Mouse (Mus musculus) embryonic facial prominence, embryonic 11.5 days (tissue): ENCODE data around the gene Abi3. TPM values are rescaled to one million over a fixed set of nuclear protein-coding genes. Genes with fewer than 3 reads are reported as not detected.
A peak's percentile ranks its signal among the peaks of the same experiment; 100 is the strongest.

Experiments used
- ATAC-seq: fragments of 200-750 bp; cut with Nextera tagmentation; replicated peaks from 2 replicates; pipeline ENCODE4 v1.8.0; 2017; ENCODE audit warnings: low read depth; ENCODE audit not compliant: insufficient number of reproducible peaks, low FRiP score, low TSS enrichment
- DNase-seq: peaks from one replicate; pipeline ENCODE4 v3.0.0-alpha.2; 2015; ENCODE audit warnings: low spot score
- H3K27ac ChIP-seq: fragments of 300-500 bp; sonication (generic); replicated peaks from 2 replicates; pipeline ENCODE4 v1.5.1; 2014; ENCODE audit warnings: mild to moderate bottlenecking, low read depth, low read length, control low read depth
- H3K27me3 ChIP-seq: fragments of 300-500 bp; sonication (generic); 2 replicates; pipeline ENCODE4 v1.6.1; 2014; ENCODE audit warnings: mild to moderate bottlenecking, low read length, moderate library complexity, mixed read lengths; ENCODE audit not compliant: control insufficient read depth, insufficient read depth
- H3K36me3 ChIP-seq: fragments of 300-500 bp; sonication (generic); replicated peaks from 2 replicates; pipeline ENCODE4 v1.6.1; 2014; ENCODE audit warnings: low read depth, mild to moderate bottlenecking, low read length, moderate library complexity, mixed read lengths; ENCODE audit not compliant: control insufficient read depth, insufficient read depth
- H3K4me1 ChIP-seq: fragments of 300-500 bp; sonication (generic); 2 replicates; pipeline ENCODE4 v1.6.1; 2014; ENCODE audit warnings: low read length, mixed read lengths; ENCODE audit not compliant: control insufficient read depth, insufficient read depth
- H3K4me2 ChIP-seq: fragments of 300-500 bp; sonication (generic); 2 replicates; pipeline ENCODE4 v1.6.1; 2014; ENCODE audit warnings: low read depth, mild to moderate bottlenecking, control low read depth, low read length, moderate library complexity
- H3K4me3 ChIP-seq: fragments of 300-500 bp; sonication (generic); 2 replicates; pipeline ENCODE4 v1.5.1; 2014; ENCODE audit warnings: low read depth, low read length, control low read depth
- H3K9ac ChIP-seq: fragments of 300-500 bp; sonication (generic); replicated peaks from 2 replicates; pipeline ENCODE4 v1.6.1; 2014; ENCODE audit warnings: mild to moderate bottlenecking, control low read depth, low read length
- H3K9me3 ChIP-seq: fragments of 300-500 bp; sonication (generic); replicated peaks from 2 replicates; pipeline ENCODE4 v1.6.1; 2016; ENCODE audit warnings: mild to moderate bottlenecking, low read length, inconsistent platforms, mixed read lengths; ENCODE audit not compliant: control insufficient read depth
- WGBS: fragments of 180-500 bp; shearing (Covaris S2); extraction: QIAGEN DNeasy Blood & Tissue Kit; methylation state at CpG from one replicate; pipeline ENCODE4 v1.1.7; 2014; 5-methylcytosine and 5-hydroxymethylcytosine counted together
- polyA plus RNA-seq: library from polyadenylated mRNA; unstranded; fragments of >200 nt; fragmentation: Nextera tagmentation; extraction: Ambion mirVana; gene quantifications from 2 replicates; pipeline ENCODE4 v1.2.1, GENCODE M21; 2014

Gene Abi3
- polyA plus RNA-seq, 1 experiment from 2014 or later = 2.4 TPM

DNA sequence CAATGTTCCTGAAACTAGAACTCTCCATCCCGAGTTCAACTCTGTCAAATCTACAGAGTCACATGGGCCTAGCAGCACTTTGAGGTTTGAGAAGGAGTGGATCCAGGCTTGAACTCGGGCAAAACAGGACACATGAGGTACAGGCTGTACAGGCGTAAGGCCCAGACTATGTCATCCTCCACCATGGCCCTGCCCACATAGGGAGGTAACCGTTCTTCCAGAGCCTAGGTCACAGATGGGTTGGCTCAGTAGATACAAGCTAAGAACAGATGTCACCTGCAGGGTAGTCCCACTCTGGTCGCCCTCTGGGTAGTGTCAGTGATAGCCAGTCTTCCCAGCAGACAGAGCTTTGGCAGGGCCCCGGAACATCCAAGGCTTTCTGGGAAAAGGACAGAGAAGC lies 55.8 kb downstream of the Abi3 start:
- H3K27me3 ChIP-seq = no peaks in the 10 kb centered on the region
- H3K4me2 ChIP-seq = no peak overlapping the region
- H3K9me3 ChIP-seq = no peaks in the 10 kb centered on the region
- H3K9ac ChIP-seq = no peak overlapping the region
- no peaks in the 10 kb centered on the region for H3K36me3 ChIP-seq
- ATAC-seq = no peak
- no peak overlapping the region for H3K27ac ChIP-seq
- no peak for DNase-seq
- H3K4me3 ChIP-seq = no peak overlapping the region
- H3K4me1 ChIP-seq = no peaks in the 10 kb centered on the region
- 90% methylated on average over 6 of the region's 6 CpGs for WGBS

- no peak overlapping the region for H3K27ac ChIP-seq
- H3K4me2 ChIP-seq = no peak overlapping the region
- H3K36me3 ChIP-seq = no peaks in the 10 kb centered on the region
- H3K9me3 ChIP-seq = no peaks in the 10 kb centered on the region
- no peak overlapping the region for H3K9ac ChIP-seq
- no peak for ATAC-seq
- H3K27me3 ChIP-seq = no peaks in the 10 kb centered on the region
- peak; percentile 38 for DNase-seq
- H3K4me3 ChIP-seq = no peak overlapping the region
- no peaks in the 10 kb centered on the region for H3K4me1 ChIP-seq
- whole genome bisulfite sequencing = 92% methylated on average over 4 of the region's 4 CpGs
These were observed 56.6 kb downstream of the Abi3 start for GRCm38 (mm10) chr11:95785675-95786074.

DNA sequence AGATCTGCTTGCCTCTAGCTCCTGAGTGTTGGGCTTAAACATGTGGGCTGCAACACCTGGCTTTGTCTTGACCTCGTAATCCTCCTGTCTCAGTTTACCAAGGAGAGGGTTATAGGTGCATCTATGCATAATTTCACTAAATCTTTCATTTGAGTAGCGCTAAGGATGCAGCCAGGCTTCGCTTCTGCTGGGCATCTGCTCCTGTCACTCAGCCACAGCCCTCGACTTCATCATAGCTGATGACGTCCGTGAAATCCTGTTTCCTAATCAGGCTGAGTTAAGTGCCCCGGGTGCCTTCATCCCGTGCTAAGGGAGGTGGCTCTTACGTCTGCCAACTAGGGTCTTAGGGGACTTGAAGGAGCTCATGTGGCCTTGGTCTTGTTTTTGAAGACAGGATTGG lies 58.3 kb downstream of the Abi3 start:
- Histone ChIP-seq H3K9me3 (no peaks in the 10 kb centered on the region), H3K36me3 (no peaks in the 10 kb centered on the region), H3K27ac (no peak overlapping the region), H3K4me1 (no peaks in the 10 kb centered on the region), H3K4me2 (no peak overlapping the region), H3K4me3 (no peak overlapping the region), H3K27me3 (no peaks in the 10 kb centered on the region), H3K9ac (no peak overlapping the region)
- DNase-seq = no peak
- no peak for ATAC-seq
- WGBS = 86% methylated on average over 9 of the region's 9 CpGs

- Histone ChIP-seq H3K27ac (no peak overlapping the region), H3K9ac (no peak overlapping the region), H3K36me3 (no peaks in the 10 kb centered on the region), H3K4me3 (no peak overlapping the region), H3K27me3 (no peaks in the 10 kb centered on the region), H3K4me2 (no peak overlapping the region), H3K9me3 (no peaks in the 10 kb centered on the region), H3K4me1 (no peaks in the 10 kb centered on the region)
- 78% methylated on average over 4 of the region's 4 CpGs for WGBS
- DNase-seq (no peak), ATAC-seq (no peak)
These were observed 58.8 kb downstream of the Abi3 start for GRCm38 (mm10) chr11:95783457-95783856.

DNA sequence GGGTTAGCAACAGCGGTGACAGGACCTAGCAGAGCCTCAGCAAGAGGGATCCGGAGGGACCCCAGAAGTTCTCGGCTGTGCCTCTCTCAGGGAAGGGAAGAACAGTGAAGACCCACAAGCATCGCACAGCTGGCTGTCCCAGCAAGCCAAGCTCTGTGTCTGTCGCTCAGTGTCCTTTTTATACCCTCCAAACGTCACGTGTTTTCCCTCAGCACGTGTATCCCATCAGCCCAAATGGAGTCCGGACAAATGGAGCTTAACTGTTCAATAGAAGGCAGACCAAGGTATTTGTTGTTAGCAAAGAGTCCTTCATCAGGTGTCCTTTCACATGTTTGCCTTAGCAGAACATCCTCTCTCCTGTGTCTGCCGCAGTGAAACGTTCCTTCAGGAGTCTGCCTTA lies 60.7 kb downstream of the Abi3 start:
- 80% methylated on average over 11 of the region's 11 CpGs for WGBS
- H3K9ac ChIP-seq = no peak overlapping the region
- no peaks in the 10 kb centered on the region for H3K9me3 ChIP-seq
- H3K4me3 ChIP-seq = no peak overlapping the region
- no peak overlapping the region for H3K27ac ChIP-seq
- no peak overlapping the region for H3K4me2 ChIP-seq
- H3K36me3 ChIP-seq = no peaks in the 10 kb centered on the region
- ATAC-seq (no peak), DNase-seq (no peak)
- no peaks in the 10 kb centered on the region for H3K27me3 ChIP-seq
- no peaks in the 10 kb centered on the region for H3K4me1 ChIP-seq

DNA sequence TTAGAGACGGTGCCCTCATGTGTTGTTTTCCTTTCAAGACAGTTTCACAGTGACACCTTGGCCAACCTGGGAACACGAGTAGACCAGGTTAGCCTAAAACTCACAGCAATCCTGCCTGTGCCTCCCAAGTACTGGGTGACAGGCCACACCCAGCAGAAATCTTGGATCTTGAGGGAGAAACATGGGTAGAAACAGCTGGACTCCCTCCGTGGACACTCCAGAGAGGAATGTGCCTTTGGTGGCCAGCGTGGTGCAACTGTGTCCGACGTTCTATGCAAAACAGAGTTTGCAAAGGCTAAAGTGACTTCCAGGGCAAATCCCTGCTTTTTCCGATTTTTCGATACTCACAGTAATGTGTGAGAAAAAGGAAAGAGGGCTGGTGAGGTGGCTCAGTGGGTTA lies 61.8 kb downstream of the Abi3 start:
- H3K4me3 ChIP-seq = no peak overlapping the region
- H3K27me3 ChIP-seq = no peaks in the 10 kb centered on the region
- no peak for ATAC-seq
- H3K36me3 ChIP-seq = no peaks in the 10 kb centered on the region
- WGBS = 90% methylated on average over 8 of the region's 8 CpGs
- H3K9ac ChIP-seq = no peak overlapping the region
- H3K4me1 ChIP-seq = no peaks in the 10 kb centered on the region
- H3K4me2 ChIP-seq = no peak overlapping the region
- no peak overlapping the region for H3K27ac ChIP-seq
- H3K9me3 ChIP-seq = no peaks in the 10 kb centered on the region
- no peak for DNase-seq

Other genes starting within 250 kb of the Abi3 start
- gene Phb, start 175.5 kb downstream of the Abi3 start, polyA plus RNA-seq = 244 and 253 TPM in 2 replicates
- gene Zfp652, start 129.8 kb downstream of the Abi3 start, polyA plus RNA-seq = 10.6 and 12.8 TPM in 2 replicates
- 0.67 and 1.3 TPM in 2 replicates for gene B130006D01Rik, start 118.9 kb downstream of the Abi3 start, polyA plus RNA-seq
- not detected in 2 replicates for gene Phospho1, start 18.0 kb downstream of the Abi3 start, polyA plus RNA-seq
- 7.8 and 9.2 TPM in 2 replicates for gene Gngt2, start 5.3 kb downstream of the Abi3 start, polyA plus RNA-seq
- gene B4galnt2, start 72.4 kb upstream of the Abi3 start, polyA plus RNA-seq = not detected in 2 replicates
- 78.7 and 85.5 TPM in 2 replicates for gene Igf2bp1, start 163.5 kb upstream of the Abi3 start, polyA plus RNA-seq
- 0.50 TPM in 1 of 2 replicates, not detected in the other for gene Gip, start 182.1 kb upstream of the Abi3 start, polyA plus RNA-seq
- gene Snf8, start 192.4 kb upstream of the Abi3 start, polyA plus RNA-seq = 37.3 and 37.7 TPM in 2 replicates
- gene Ube2z, start 222.9 kb upstream of the Abi3 start, polyA plus RNA-seq = 28.2 and 28.3 TPM in 2 replicates
- gene Atp5g1, start 233.2 kb upstream of the Abi3 start, polyA plus RNA-seq = 478 and 527 TPM in 2 replicates